Mouse (Mus musculus): ENCODE measurements around the gene Veph1. TPM values are rescaled to one million over a fixed set of nuclear protein-coding genes. Genes with fewer than 3 reads are reported as not detected.
A peak's percentile ranks its signal among the peaks of the same experiment; 100 is the strongest.
"Not testable (repeated sequence)": the region's sequence is repeated elsewhere in the genome, so short reads cannot be mapped to it uniquely, and the experiment has no call there.

The Veph1 gene
- polyA plus RNA-seq, 1 experiment from 2014 or later = 11.9 TPM

- H3K4me1 ChIP-seq (ENCODE audit: insufficient read depth, low read length) = no peaks in the 10 kb centered on the region
- H3K4me2 ChIP-seq (replicated peaks; ENCODE audit: low read depth, low read length) = no peak overlapping the region
- no peak overlapping the region for H3K4me3 ChIP-seq (ENCODE audit: low read length)
- 98% methylated on average over 1 of the region's 1 CpGs for WGBS
- H3K27ac ChIP-seq (ENCODE audit: low read length) = no peak overlapping the region
- ATAC-seq (ENCODE audit: low FRiP score, low TSS enrichment) = no peak
- H3K9me3 ChIP-seq (ENCODE audit: low read length) = no peaks in the 10 kb centered on the region
- no peak overlapping the region for H3K9ac ChIP-seq (replicated peaks; ENCODE audit: low read length)
- H3K36me3 ChIP-seq (ENCODE audit: insufficient read depth, low read length) = no peaks in the 10 kb centered on the region
- no peaks in the 10 kb centered on the region for H3K27me3 ChIP-seq (ENCODE audit: insufficient read depth, low read length)
These were observed 12.9 kb upstream of the Veph1 start for GRCm38 (mm10) chr3:66309531-66309930.

GRCm38 (mm10) chr3:66295236-66295635, 1.4 kb downstream of the Veph1 start:
- peak overlapping the region; percentile 35 for H3K4me3 ChIP-seq (ENCODE audit: low read length)
- H3K27ac ChIP-seq (ENCODE audit: low read length) = peak overlapping the region; percentile 79
- peak overlapping the region; percentile 57 for H3K9ac ChIP-seq (replicated peaks; ENCODE audit: low read length)
- H3K4me1 ChIP-seq (ENCODE audit: insufficient read depth, low read length) = peaks cover 24% of the 10 kb centered on the region
- H3K9me3 ChIP-seq (ENCODE audit: low read length) = no peaks in the 10 kb centered on the region
- no peaks in the 10 kb centered on the region for H3K27me3 ChIP-seq (ENCODE audit: insufficient read depth, low read length)
- no peak for ATAC-seq (ENCODE audit: low FRiP score, low TSS enrichment)
- H3K4me2 ChIP-seq (replicated peaks; ENCODE audit: low read depth, low read length) = peak overlapping the region; percentile 43
- H3K36me3 ChIP-seq (ENCODE audit: insufficient read depth, low read length) = no peaks in the 10 kb centered on the region; the same call in 1 of the 2 replicates
- WGBS = 80% methylated on average over 9 of the region's 9 CpGs

GRCm38 (mm10) chr3:66294729-66295128, 1.9 kb downstream of the Veph1 start:
- 58% methylated on average over 3 of the region's 3 CpGs for WGBS
- Histone ChIP-seq H3K9me3 (ENCODE audit: low read length) (no peaks in the 10 kb centered on the region), H3K4me3 (ENCODE audit: low read length) (peak overlapping the region; percentile 35), H3K27me3 (ENCODE audit: insufficient read depth, low read length) (no peaks in the 10 kb centered on the region), H3K9ac (replicated peaks; ENCODE audit: low read length) (0 out of 2 replicates have a peak overlapping the region, but pooled peaks have one; percentile 44), H3K4me2 (replicated peaks; ENCODE audit: low read depth, low read length) (peak overlapping the region; percentile 43), H3K27ac (ENCODE audit: low read length) (peak overlapping the region; percentile 79), H3K36me3 (ENCODE audit: insufficient read depth, low read length) (no peaks in the 10 kb centered on the region; the same call in 1 of the 2 replicates), H3K4me1 (ENCODE audit: insufficient read depth, low read length) (peaks cover 24% of the 10 kb centered on the region)
- peak; percentile 43 for ATAC-seq (ENCODE audit: low FRiP score, low TSS enrichment)

GRCm38 (mm10) chr3:66292356-66292946, 4.2 kb downstream of the Veph1 start:
- no peaks in the 10 kb centered on the region; the same call in 1 of the 2 replicates for H3K36me3 ChIP-seq (ENCODE audit: insufficient read depth, low read length)
- H3K9me3 ChIP-seq (ENCODE audit: low read length) = no peaks in the 10 kb centered on the region
- peaks cover 24% of the 10 kb centered on the region for H3K4me1 ChIP-seq (ENCODE audit: insufficient read depth, low read length)
- H3K27me3 ChIP-seq (ENCODE audit: insufficient read depth, low read length) = no peaks in the 10 kb centered on the region
- peak overlapping the region; percentile 58 for H3K4me2 ChIP-seq (replicated peaks; ENCODE audit: low read depth, low read length)
- ATAC-seq (ENCODE audit: low FRiP score, low TSS enrichment) = peak; percentile 96
- H3K9ac ChIP-seq (replicated peaks; ENCODE audit: low read length) = peak overlapping the region; percentile 55
- WGBS = 4% methylated on average over 20 of the region's 20 CpGs
- peak overlapping the region; percentile 96 for H3K27ac ChIP-seq (ENCODE audit: low read length)
- peak overlapping the region; percentile 39 for H3K4me3 ChIP-seq (ENCODE audit: low read length)

- no peak overlapping the region for H3K4me2 ChIP-seq (replicated peaks; ENCODE audit: low read depth, low read length)
- H3K4me3 ChIP-seq (ENCODE audit: low read length) = no peak overlapping the region
- no peaks in the 10 kb centered on the region for H3K27me3 ChIP-seq (ENCODE audit: insufficient read depth, low read length)
- ATAC-seq (ENCODE audit: low FRiP score, low TSS enrichment) = no peak
- no peak overlapping the region for H3K27ac ChIP-seq (ENCODE audit: low read length)
- no peaks in the 10 kb centered on the region for H3K4me1 ChIP-seq (ENCODE audit: insufficient read depth, low read length)
- no peaks in the 10 kb centered on the region for H3K9me3 ChIP-seq (ENCODE audit: low read length)
- no peak overlapping the region for H3K9ac ChIP-seq (replicated peaks; ENCODE audit: low read length)
- 77% methylated on average over 4 of the region's 4 CpGs for WGBS
- H3K36me3 ChIP-seq (ENCODE audit: insufficient read depth, low read length) = no peaks in the 10 kb centered on the region
These were observed 33.4 kb downstream of the Veph1 start for GRCm38 (mm10) chr3:66263270-66263669.

- no peaks in the 10 kb centered on the region for H3K27me3 ChIP-seq (ENCODE audit: insufficient read depth, low read length)
- no peak for ATAC-seq (ENCODE audit: low FRiP score, low TSS enrichment)
- no peak overlapping the region for H3K9ac ChIP-seq (replicated peaks; ENCODE audit: low read length)
- no peak overlapping the region for H3K27ac ChIP-seq (ENCODE audit: low read length)
- H3K4me1 ChIP-seq (ENCODE audit: insufficient read depth, low read length) = no peaks in the 10 kb centered on the region
- 34% methylated on average over 5 of the region's 5 CpGs for WGBS
- H3K36me3 ChIP-seq (ENCODE audit: insufficient read depth, low read length) = no peaks in the 10 kb centered on the region
- H3K4me3 ChIP-seq (ENCODE audit: low read length) = no peak overlapping the region
- H3K9me3 ChIP-seq (ENCODE audit: low read length) = no peaks in the 10 kb centered on the region
- H3K4me2 ChIP-seq (replicated peaks; ENCODE audit: low read depth, low read length) = no peak overlapping the region
These were observed 34.3 kb downstream of the Veph1 start for GRCm38 (mm10) chr3:66262319-66262718.

GRCm38 (mm10) chr3:66254504-66255105, 42.0 kb downstream of the Veph1 start:
- H3K36me3 ChIP-seq (ENCODE audit: insufficient read depth, low read length) = no peaks in the 10 kb centered on the region
- no peak overlapping the region for H3K4me2 ChIP-seq (replicated peaks; ENCODE audit: low read depth, low read length)
- no peak overlapping the region for H3K27ac ChIP-seq (ENCODE audit: low read length)
- no peak overlapping the region for H3K9ac ChIP-seq (replicated peaks; ENCODE audit: low read length)
- no peaks in the 10 kb centered on the region for H3K27me3 ChIP-seq (ENCODE audit: insufficient read depth, low read length)
- H3K4me3 ChIP-seq (ENCODE audit: low read length) = no peak overlapping the region
- H3K9me3 ChIP-seq (ENCODE audit: low read length) = no peaks in the 10 kb centered on the region
- H3K4me1 ChIP-seq (ENCODE audit: insufficient read depth, low read length) = no peaks in the 10 kb centered on the region
- 82% methylated on average over 9 of the region's 9 CpGs for WGBS
- no peak for ATAC-seq (ENCODE audit: low FRiP score, low TSS enrichment)

GRCm38 (mm10) chr3:66251842-66252241, 44.8 kb downstream of the Veph1 start:
- ATAC-seq (ENCODE audit: low FRiP score, low TSS enrichment) = no peak
- WGBS = 82% methylated on average over 7 of the region's 7 CpGs
- no peak overlapping the region for H3K4me3 ChIP-seq (ENCODE audit: low read length)
- H3K27ac ChIP-seq (ENCODE audit: low read length) = no peak overlapping the region
- no peak overlapping the region for H3K4me2 ChIP-seq (replicated peaks; ENCODE audit: low read depth, low read length)
- no peaks in the 10 kb centered on the region for H3K9me3 ChIP-seq (ENCODE audit: low read length)
- H3K36me3 ChIP-seq (ENCODE audit: insufficient read depth, low read length) = no peaks in the 10 kb centered on the region
- no peak overlapping the region for H3K9ac ChIP-seq (replicated peaks; ENCODE audit: low read length)
- no peaks in the 10 kb centered on the region for H3K27me3 ChIP-seq (ENCODE audit: insufficient read depth, low read length)
- H3K4me1 ChIP-seq (ENCODE audit: insufficient read depth, low read length) = no peaks in the 10 kb centered on the region

GRCm38 (mm10) chr3:66240476-66240875, 56.2 kb downstream of the Veph1 start:
- H3K4me2 ChIP-seq (replicated peaks; ENCODE audit: low read depth, low read length) = no peak overlapping the region
- H3K27me3 ChIP-seq (ENCODE audit: insufficient read depth, low read length) = no peaks in the 10 kb centered on the region
- no peak for ATAC-seq (ENCODE audit: low FRiP score, low TSS enrichment)
- no peaks in the 10 kb centered on the region for H3K4me1 ChIP-seq (ENCODE audit: insufficient read depth, low read length)
- H3K4me3 ChIP-seq (ENCODE audit: low read length) = no peak overlapping the region
- no peak overlapping the region for H3K9ac ChIP-seq (replicated peaks; ENCODE audit: low read length)
- H3K27ac ChIP-seq (ENCODE audit: low read length) = no peak overlapping the region
- H3K36me3 ChIP-seq (ENCODE audit: insufficient read depth, low read length) = no peaks in the 10 kb centered on the region
- no peaks in the 10 kb centered on the region for H3K9me3 ChIP-seq (ENCODE audit: low read length)

- H3K36me3 ChIP-seq (ENCODE audit: insufficient read depth, low read length); H3K27ac ChIP-seq (ENCODE audit: low read length); H3K4me2 ChIP-seq (replicated peaks; ENCODE audit: low read depth, low read length); H3K9ac ChIP-seq (replicated peaks; ENCODE audit: low read length); ATAC-seq (ENCODE audit: low FRiP score, low TSS enrichment); H3K9me3 ChIP-seq (ENCODE audit: low read length); H3K27me3 ChIP-seq (ENCODE audit: insufficient read depth, low read length); H3K4me1 ChIP-seq (ENCODE audit: insufficient read depth, low read length); H3K4me3 ChIP-seq (ENCODE audit: low read length): not testable (repeated sequence)
- WGBS = 35% methylated on average over 4 of the region's 4 CpGs
These were observed 60.3 kb downstream of the Veph1 start for GRCm38 (mm10) chr3:66236234-66236871.

All from kidney, embryonic 16.5 days (tissue).